Mouse (Mus musculus) heart, postnatal 4 days (tissue): Measurements from ENCODE around the gene Nr1h4. TPM values are rescaled to one million over a fixed set of nuclear protein-coding genes. Genes with fewer than 3 reads are reported as not detected.

ENCODE experiments used
- DNase-seq: peaks from one replicate; pipeline ENCODE4 v3.0.0; 2021
- total RNA-seq, 2 experiments: library from RNA; stranded (reverse); gene quantifications; 2 replicates each; pipeline ENCODE4 v1.2.3; 2021

Nr1h4 gene
- total RNA-seq, 2 experiments from 2014 or later, result 1.0 to 1.5 TPM

GRCm38 (mm10) chr10:89478766-89479165 is 54.6 kb downstream of the Nr1h4 start:
- no peak for DNase-seq

GRCm38 (mm10) chr10:89470596-89471353 is 62.6 kb downstream of the Nr1h4 start:
- DNase-seq, result no peak

GRCm38 (mm10) chr10:89464760-89465405 is 68.5 kb downstream of the Nr1h4 start:
- no peak for DNase-seq

- DNase-seq, result no peak
These were observed 70.5 kb downstream of the Nr1h4 start for GRCm38 (mm10) chr10:89462890-89463289.

- DNase-seq, result peak; percentile 86
These were observed 71.4 kb downstream of the Nr1h4 start for GRCm38 (mm10) chr10:89461856-89462507.

GRCm38 (mm10) chr10:89460972-89461371 is 72.4 kb downstream of the Nr1h4 start:
- DNase-seq, result no peak

- DNase-seq, result no peak
These were observed 74.6 kb downstream of the Nr1h4 start for GRCm38 (mm10) chr10:89458770-89459169.

GRCm38 (mm10) chr10:89453794-89454193 is 79.6 kb downstream of the Nr1h4 start:
- no peak for DNase-seq

GRCm38 (mm10) chr10:89453068-89453641 is 80.2 kb downstream of the Nr1h4 start:
- DNase-seq, result no peak

GRCm38 (mm10) chr10:89450411-89450810 is 83.0 kb downstream of the Nr1h4 start:
- DNase-seq, result no peak

- DNase-seq, result no peak
These were observed 89.0 kb downstream of the Nr1h4 start for GRCm38 (mm10) chr10:89444381-89444780.

- peak; percentile 88 for DNase-seq
These were observed 89.7 kb downstream of the Nr1h4 start, which contains the start of gene Gas2l3 for GRCm38 (mm10) chr10:89443623-89444151. Gene Gas2l3 (minus strand): TSS chr10:89443967.

GRCm38 (mm10) chr10:89443115-89443622 is 90.2 kb downstream of the Nr1h4 start:
- peak; percentile 13 for DNase-seq

GRCm38 (mm10) chr10:89442640-89443039 is 90.7 kb downstream of the Nr1h4 start:
- no peak for DNase-seq

- DNase-seq, result no peak
These were observed 91.4 kb downstream of the Nr1h4 start for GRCm38 (mm10) chr10:89441961-89442360.

- no peak for DNase-seq
These were observed 94.0 kb downstream of the Nr1h4 start for GRCm38 (mm10) chr10:89439380-89439779.

GRCm38 (mm10) chr10:89437996-89438395 is 95.4 kb downstream of the Nr1h4 start:
- DNase-seq, result peak; percentile 44

GRCm38 (mm10) chr10:89437472-89437871 is 95.9 kb downstream of the Nr1h4 start:
- DNase-seq, result no peak

- no peak for DNase-seq
These were observed 97.5 kb downstream of the Nr1h4 start for GRCm38 (mm10) chr10:89435920-89436319.

- no peak for DNase-seq
These were observed 98.0 kb downstream of the Nr1h4 start for GRCm38 (mm10) chr10:89435413-89435812.

GRCm38 (mm10) chr10:89434509-89435210 is 98.7 kb downstream of the Nr1h4 start:
- no peak for DNase-seq

GRCm38 (mm10) chr10:89432743-89433142 is 100.6 kb downstream of the Nr1h4 start:
- no peak for DNase-seq
